Mouse (Mus musculus) Muller cell, postnatal 12 days (primary cell): ENCODE measurements at regions not wholly inside any gene's neighbourhood (a gene's known extent, or its start where the extent isn't known, plus 50 kb on each side); places are given as distances from the start of the nearest gene placed in this dataset.

Experiments used
- DNase-seq: peaks from one replicate; pipeline ENCODE4 v3.0.0-alpha.2; 2015; ENCODE audit errors: inconsistent ontology term

GRCm38 (mm10) chr9:103813791-103814190 lies 52.2 kb upstream of the Tmem108 start:
- DNase-seq: no peak

GRCm38 (mm10) chr9:103818998-103819397 lies 57.4 kb upstream of the Tmem108 start:
- DNase-seq: peak; percentile 2

- no peak for DNase-seq
Measured at GRCm38 (mm10) chr9:103821632-103822031, 60.0 kb upstream of the Tmem108 start.

- no peak for DNase-seq
Measured at GRCm38 (mm10) chr9:103823491-103823890, 61.9 kb upstream of the Tmem108 start.

- no peak for DNase-seq
Measured at GRCm38 (mm10) chr9:103841199-103841598, 79.6 kb upstream of the Tmem108 start.

GRCm38 (mm10) chr9:103843836-103844235 lies 82.2 kb upstream of the Tmem108 start:
- peak; percentile 9 for DNase-seq

- no peak for DNase-seq
Measured at GRCm38 (mm10) chr9:103845916-103846457, 84.3 kb upstream of the Tmem108 start.

- DNase-seq: no peak
Measured at GRCm38 (mm10) chr9:103847931-103848330, 86.3 kb upstream of the Tmem108 start.

- no peak for DNase-seq
Measured at GRCm38 (mm10) chr9:103849079-103849478, 87.4 kb upstream of the Tmem108 start.

- no peak for DNase-seq
Measured at GRCm38 (mm10) chr9:103852691-103853090, 91.1 kb upstream of the Tmem108 start.

- peak; percentile 31 for DNase-seq
Measured at GRCm38 (mm10) chr9:103860658-103861377, 99.2 kb upstream of the Tmem108 start.

- no peak for DNase-seq
Measured at GRCm38 (mm10) chr9:103862493-103862892, 100.9 kb upstream of the Tmem108 start.

GRCm38 (mm10) chr9:103867433-103868209 lies 106.0 kb upstream of the Tmem108 start:
- DNase-seq: no peak

GRCm38 (mm10) chr9:103869276-103869675 lies 107.6 kb upstream of the Tmem108 start:
- no peak for DNase-seq

- peak; percentile 26 for DNase-seq
Measured at GRCm38 (mm10) chr9:103872119-103872518, 110.5 kb upstream of the Tmem108 start.

GRCm38 (mm10) chr9:103873876-103874275 lies 112.2 kb upstream of the Tmem108 start:
- DNase-seq: no peak

- DNase-seq: no peak
Measured at GRCm38 (mm10) chr9:103877851-103878250, 116.2 kb upstream of the Tmem108 start.

- DNase-seq: no peak
Measured at GRCm38 (mm10) chr9:103892827-103893226, 109.5 kb upstream of the Nphp3 start.

- DNase-seq: no peak
Measured at GRCm38 (mm10) chr9:103894376-103894775, 108.0 kb upstream of the Nphp3 start.

GRCm38 (mm10) chr9:103899311-103899710 lies 103.0 kb upstream of the Nphp3 start:
- DNase-seq: peak; percentile 47

- DNase-seq: no peak
Measured at GRCm38 (mm10) chr9:103911347-103911746, 91.0 kb upstream of the Nphp3 start.

- DNase-seq: no peak
Measured at GRCm38 (mm10) chr9:103915126-103915525, 87.2 kb upstream of the Nphp3 start.

GRCm38 (mm10) chr9:103917771-103918170 lies 84.6 kb upstream of the Nphp3 start:
- no peak for DNase-seq
